14 mouse cellular contexts compared by ENCODE assay signal in the genomic region with DNA sequence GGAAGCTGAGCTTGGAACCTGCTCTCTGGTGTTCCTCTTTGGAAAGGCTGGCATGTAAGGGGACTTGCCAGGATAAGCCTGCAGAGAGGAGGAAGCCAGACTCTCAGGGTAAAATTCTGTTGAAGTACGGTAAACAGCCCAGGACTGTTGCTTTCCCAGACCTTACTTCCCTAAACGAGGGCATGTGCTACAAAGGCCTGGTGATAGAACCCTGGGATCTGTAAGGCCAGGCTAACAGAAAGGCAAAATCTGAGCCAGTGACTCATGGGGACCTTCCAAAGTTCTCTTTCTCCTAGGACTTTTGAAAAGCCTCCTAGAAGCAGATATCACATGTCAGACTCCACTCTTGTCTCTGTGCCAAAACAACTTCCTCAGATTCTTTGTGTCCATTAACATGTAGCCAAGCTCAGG.
DNase-seq lines count a peak whose midpoint lies in the region; ATAC-seq and TF ChIP-seq lines count a peak whose summit lies in the region.
"Had no signal": no experiment of that assay in that cellular context is flagged by ENCODE, and none has a peak within 500 bp of the region (broad histone marks: within the 10 kb centered on the region; RNA-seq: fewer than 3 reads in every experiment).

No protein-coding gene starts in this region.

- no peak overlapping the region for H3K4me2 ChIP-seq in liver, postnatal 0 days (ENCODE audit: low read depth, low read length)
- H3K4me2 ChIP-seq in liver, embryonic 11.5 days, result no peak overlapping the region
- no peak overlapping the region for H3K4me2 ChIP-seq in lung, embryonic 14.5 days
- no peak overlapping the region for H3K4me2 ChIP-seq in intestine, embryonic 15.5 days (replicated peaks)
- H3K4me2 ChIP-seq: hindbrain, embryonic 15.5 days had no signal

- no peaks in the 10 kb centered on the region for H3K27me3 ChIP-seq in liver, postnatal 0 days (ENCODE audit: insufficient read depth, low read length)
- no peaks in the 10 kb centered on the region for H3K27me3 ChIP-seq in liver, embryonic 11.5 days (replicated peaks; ENCODE audit: control insufficient read depth, insufficient read depth, low read length)
- no peaks in the 10 kb centered on the region for H3K27me3 ChIP-seq in lung, embryonic 14.5 days (ENCODE audit: insufficient read depth, low read length)
- no peaks in the 10 kb centered on the region for H3K27me3 ChIP-seq in intestine, embryonic 15.5 days (replicated peaks)
- H3K27me3 ChIP-seq: hindbrain, embryonic 15.5 days; megakaryocyte, embryonic 14.5 days had no signal

- no peaks in the 10 kb centered on the region for H3K9me3 ChIP-seq in liver, postnatal 0 days (ENCODE audit: low read length)
- H3K9me3 ChIP-seq in liver, embryonic 11.5 days (ENCODE audit: control insufficient read depth, low read length), result no peaks in the 10 kb centered on the region
- H3K9me3 ChIP-seq in lung, embryonic 14.5 days (ENCODE audit: low read depth, low read length), result no peaks in the 10 kb centered on the region
- H3K9me3 ChIP-seq in intestine, embryonic 15.5 days, result no peaks in the 10 kb centered on the region
- H3K9me3 ChIP-seq: hindbrain, embryonic 15.5 days; limb, embryonic 10.5 days; megakaryocyte, embryonic 14.5 days had no signal

- intact Hi-C loops in gastrocnemius, adult 2 months (cut with DNase I), result no loop called here

- H3K27ac ChIP-seq in gastrocnemius, adult 2 months, result peak overlapping the region; percentile 41; the same call in 1 of the 2 replicates
- peak overlapping the region; percentile 57 for H3K27ac ChIP-seq in liver, postnatal 0 days (ENCODE audit: low read depth)
- H3K27ac ChIP-seq in liver, embryonic 11.5 days (ENCODE audit: low read depth, low read length), result no peak overlapping the region
- no peak overlapping the region for H3K27ac ChIP-seq in lung, embryonic 14.5 days (ENCODE audit: low read depth)
- H3K27ac ChIP-seq in intestine, embryonic 15.5 days, result no peak overlapping the region
- H3K27ac ChIP-seq: hindbrain, embryonic 15.5 days; layer of hippocampus, adult 2 months; limb, embryonic 10.5 days had no signal

- ATAC-seq in liver, postnatal 0 days, result peak; percentile 31
- no peak for ATAC-seq in liver, embryonic 11.5 days (replicated peaks; ENCODE audit: low FRiP score)
- peak; percentile 41; the same call in 1 of the 2 replicates for ATAC-seq in lung, embryonic 14.5 days (ENCODE audit: insufficient read depth)
- ATAC-seq in neutrophil, adult 5-6 weeks (ENCODE audit: extremely low read depth, insufficient number of reproducible peaks, low FRiP score, poor library complexity, severe bottlenecking), result peak; percentile 45
- ATAC-seq in intestine, embryonic 15.5 days, result no peak

- TF ChIP-seq EP300 in liver, postnatal 0 days (IDR thresholded peaks at IDR 0.05; ENCODE audit: low read depth), result no peak

- H3K36me3 ChIP-seq in liver, postnatal 0 days (replicated peaks; ENCODE audit: insufficient read depth, low read length), result no peaks in the 10 kb centered on the region
- no peaks in the 10 kb centered on the region for H3K36me3 ChIP-seq in liver, embryonic 11.5 days (ENCODE audit: control insufficient read depth, insufficient read depth, low read length)
- H3K36me3 ChIP-seq in lung, embryonic 14.5 days (ENCODE audit: insufficient read depth), result no peaks in the 10 kb centered on the region
- no peaks in the 10 kb centered on the region for H3K36me3 ChIP-seq in intestine, embryonic 15.5 days
- H3K36me3 ChIP-seq: hindbrain, embryonic 15.5 days; limb, embryonic 10.5 days had no signal

- DNase-seq in gastrocnemius, adult 2 months, result peak; percentile 18
- DNase-seq in gastrocnemius, postnatal 10 days, result no peak
- no peak for DNase-seq in liver, postnatal 0 days
- no peak for DNase-seq in liver, embryonic 11.5 days (ENCODE audit: low spot score)
- DNase-seq in lung, embryonic 14.5 days, result peak; percentile 79
- DNase-seq in layer of hippocampus, postnatal 25 days (ENCODE audit: extremely low spot score in 1 of 2, low spot score in 1 of 2), result no peak
- DNase-seq: cerebellum, postnatal 36 days; right cerebral cortex, adult 18-20 months had no signal

- H3K4me3 ChIP-seq in gastrocnemius, adult 2 months, result no peak overlapping the region
- no peak overlapping the region for H3K4me3 ChIP-seq in liver, postnatal 0 days (ENCODE audit: low read depth, low read length)
- no peak overlapping the region for H3K4me3 ChIP-seq in liver, embryonic 11.5 days (ENCODE audit: low read depth, low read length)
- H3K4me3 ChIP-seq in lung, embryonic 14.5 days (ENCODE audit: low read depth, low read length), result no peak overlapping the region
- no peak overlapping the region for H3K4me3 ChIP-seq in intestine, embryonic 15.5 days (replicated peaks)
- H3K4me3 ChIP-seq: hindbrain, embryonic 15.5 days; layer of hippocampus, adult 2 months; limb, embryonic 10.5 days; megakaryocyte, embryonic 14.5 days had no signal

- H3K4me1 ChIP-seq in liver, postnatal 0 days (ENCODE audit: insufficient read depth), result peaks cover 3% of the 10 kb centered on the region; the same call in 1 of the 2 replicates
- no peaks in the 10 kb centered on the region for H3K4me1 ChIP-seq in liver, embryonic 11.5 days (replicated peaks; ENCODE audit: control insufficient read depth, insufficient read depth, low read length)
- no peaks in the 10 kb centered on the region for H3K4me1 ChIP-seq in lung, embryonic 14.5 days (ENCODE audit: insufficient read depth)
- no peaks in the 10 kb centered on the region for H3K4me1 ChIP-seq in intestine, embryonic 15.5 days (replicated peaks)
- H3K4me1 ChIP-seq: hindbrain, embryonic 15.5 days; limb, embryonic 10.5 days had no signal

- WGBS in liver, postnatal 0 days (ENCODE audit: insufficient replicate concordance), result 32% methylated on average over 2 of the region's 2 CpGs
- WGBS in liver, embryonic 11.5 days, result 31% methylated on average over 2 of the region's 2 CpGs
- 56% methylated on average over 2 of the region's 2 CpGs for WGBS in lung, embryonic 14.5 days
- 57% methylated on average over 2 of the region's 2 CpGs for WGBS in intestine, embryonic 15.5 days

- H3K9ac ChIP-seq in liver, postnatal 0 days (replicated peaks), result no peak overlapping the region
- H3K9ac ChIP-seq in liver, embryonic 11.5 days (ENCODE audit: low read depth, low read length), result no peak overlapping the region
- no peak overlapping the region for H3K9ac ChIP-seq in lung, embryonic 14.5 days
- H3K9ac ChIP-seq in intestine, embryonic 15.5 days, result no peak overlapping the region
- H3K9ac ChIP-seq: hindbrain, embryonic 15.5 days had no signal

- no peak for TF ChIP-seq CTCF in gastrocnemius, adult 2 months (IDR thresholded peaks at IDR 0.05)
- no peak for TF ChIP-seq CTCF in liver, postnatal 0 days (IDR thresholded peaks at IDR 0.05; ENCODE audit: low read depth)
- no peak for TF ChIP-seq CTCF in lung, embryonic 14.5 days (IDR thresholded peaks at IDR 0.05; ENCODE audit: low read depth)

Comparison
In these comparisons a context has a peak if more than half of its experiments do, and no peak if none do; other contexts are left out.
1. DNase-seq: peak in gastrocnemius, adult 2 months (single experiment) and lung, embryonic 14.5 days (single experiment); none in gastrocnemius, postnatal 10 days (single experiment), liver, postnatal 0 days (single experiment), liver, embryonic 11.5 days (single experiment) and layer of hippocampus, postnatal 25 days (0 of 2).
2. H3K27ac ChIP-seq: peak in gastrocnemius, adult 2 months (single experiment) and liver, postnatal 0 days (single experiment); none in liver, embryonic 11.5 days (single experiment), lung, embryonic 14.5 days (single experiment) and intestine, embryonic 15.5 days (single experiment).
3. ATAC-seq: peak in liver, postnatal 0 days (single experiment), lung, embryonic 14.5 days (single experiment) and neutrophil, adult 5-6 weeks (single experiment); none in liver, embryonic 11.5 days (single experiment) and intestine, embryonic 15.5 days (single experiment).